Comparison of ENCODE assay signal across 2 mouse cellular contexts in the genomic region with DNA sequence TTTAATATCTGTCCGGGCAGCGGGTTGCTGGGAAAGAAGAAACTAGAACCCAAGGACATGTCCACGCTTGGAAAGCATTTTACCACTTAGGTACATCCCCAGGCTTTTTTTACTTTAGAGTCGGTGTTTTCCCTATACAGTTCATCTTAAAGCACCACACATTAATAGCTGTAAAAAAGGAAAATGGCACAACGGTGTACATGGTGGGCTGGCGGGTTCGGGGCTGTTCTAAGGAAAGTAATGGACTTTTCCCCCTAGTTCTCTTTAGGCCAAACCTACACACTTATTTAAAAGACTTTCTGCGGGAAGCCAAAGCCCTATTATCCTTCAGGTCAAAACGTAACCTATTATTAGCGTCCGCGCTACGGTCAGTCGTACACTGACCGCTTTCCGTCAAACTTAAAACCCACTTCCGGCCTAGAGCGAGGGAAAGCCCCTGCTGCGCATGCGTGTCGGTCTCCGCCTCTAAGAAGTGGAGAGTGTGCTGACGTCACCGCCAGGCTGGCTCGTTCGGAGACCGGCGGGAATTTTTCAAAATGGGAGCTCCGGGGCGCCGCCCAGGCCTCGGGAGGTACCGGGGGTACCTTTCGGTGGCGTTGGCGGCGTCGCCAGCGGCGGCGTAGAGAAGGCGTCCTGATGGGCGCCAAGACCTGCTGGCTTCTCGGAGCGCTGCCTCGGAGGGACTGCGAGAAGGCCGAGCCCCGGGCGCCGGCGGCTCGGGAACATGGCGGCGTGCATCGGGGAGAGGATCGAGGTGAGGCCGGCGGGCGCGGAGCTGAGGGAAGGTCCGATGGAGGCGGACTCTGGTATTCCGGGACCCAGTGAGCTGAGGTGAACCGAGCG.
TF ChIP-seq lines count a peak whose summit lies in the region.

A gene (plus strand): TSS at position 490 of the 843 bp plus-strand sequence.

TF ChIP-seq in C2C12, 6 proteins besides CTCF, POLR2A, EP300 and RAD21 (continued from another document):
- no peak for TF ChIP-seq MAX (IDR thresholded peaks at IDR 0.05)

TF ChIP-seq in myocyte, 11 proteins besides CTCF, POLR2A, EP300 and RAD21 (continued from another document):
- TF ChIP-seq TCF12 (IDR thresholded peaks at IDR 0.05; ENCODE audit: insufficient read depth, poor library complexity, severe bottlenecking), result no peak
- TF ChIP-seq E2F4 (IDR thresholded peaks at IDR 0.05; ENCODE audit: insufficient read depth), result peak; percentile 93
